Mouse (Mus musculus) left cerebral cortex, adult 2 months (tissue): ENCODE data around the gene Arpc4. TPM values are rescaled to one million over a fixed set of nuclear protein-coding genes. Genes with fewer than 3 reads are reported as not detected.

ENCODE experiments used
- DNase-seq, 2 experiments: peaks; one replicate each; pipeline ENCODE4 v3.0.0; 2021 to 2022; ENCODE audit warnings: low spot score in 2 of 2, mixed read lengths in 1 of 2; ENCODE audit errors: extremely low spot score in 1 of 2
- H3K27ac ChIP-seq: fragments of 200-600 bp; 2 replicates; pipeline ENCODE4 v1.8.1; 2022
- H3K4me3 ChIP-seq: fragments of 200-600 bp; 2 replicates; pipeline ENCODE4 v1.8.1; 2022
- CTCF ChIP-seq: fragments of 200-600 bp; IDR thresholded peaks from 2 replicates; pipeline ENCODE4 v1.8.1; 2022; ENCODE audit warnings: antibody characterized with exemption, mild to moderate bottlenecking, moderate library complexity
- intact Hi-C: fragments of 180-260 bp; cut with DNase I; formaldehyde crosslinking; loops from one replicate; pipeline ENCODE4 v1.15.1; 2025
- total RNA-seq, 2 experiments: library from RNA; stranded (reverse); gene quantifications; 2 replicates each; pipeline ENCODE4 v1.2.3; 2021

Arpc4 gene
- total RNA-seq, 2 experiments from 2014 or later = 251 to 255 TPM

DNA sequence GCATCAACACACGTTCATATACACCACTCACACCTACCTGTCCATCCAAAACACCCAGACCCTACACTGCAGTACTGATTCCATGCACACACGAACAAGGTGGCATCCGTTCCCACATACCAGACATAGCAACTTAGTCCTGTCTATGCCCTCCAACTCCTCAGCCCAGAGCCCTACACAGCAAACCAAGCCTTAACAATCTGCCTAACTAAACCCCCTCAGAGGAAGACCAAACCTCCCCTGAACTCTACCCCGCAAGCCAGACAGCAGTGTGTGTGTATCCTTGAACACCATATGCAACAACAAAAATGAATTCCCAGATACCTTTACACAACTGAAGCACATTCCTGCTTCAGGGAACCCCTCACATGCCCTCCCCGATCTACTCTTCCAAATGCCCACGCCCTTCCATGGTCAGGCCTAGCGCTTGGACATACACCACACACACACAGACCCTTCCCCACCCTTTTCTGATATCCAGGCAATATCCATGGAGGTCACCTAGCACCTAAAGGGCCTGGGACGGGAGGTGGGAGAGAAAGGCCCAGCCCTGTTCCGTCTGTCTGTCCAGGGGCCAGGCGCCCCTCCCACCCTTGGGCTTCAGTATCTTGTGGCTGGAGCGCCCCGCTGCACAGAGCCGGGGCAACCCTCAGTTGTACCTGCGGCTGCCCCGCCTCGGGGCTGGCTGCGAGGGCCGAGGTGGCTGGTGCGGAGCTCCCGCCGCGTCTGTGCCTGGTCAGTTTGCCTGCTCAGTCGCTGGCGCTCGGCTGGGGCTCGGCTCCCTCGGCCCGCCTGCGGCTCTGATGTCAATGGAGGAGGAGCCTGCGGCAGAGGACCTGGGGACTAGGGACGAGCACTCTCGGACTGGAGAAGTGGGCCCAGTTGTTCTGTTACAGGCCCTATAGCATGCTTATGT lies 34.5 kb upstream of the Arpc4 start, which contains the start of gene Camk1:
TSS of gene Camk1 (minus strand) at position 808 of the 916 bp plus-strand sequence.
- DNase-seq = peak; percentile 77 to 79
- no peak for TF ChIP-seq CTCF
- intact Hi-C loops = loop anchor here (2.0 kb wide), 1 partner anchor 33 kb away; the partner anchor contains the start of gene Tada3
- H3K27ac ChIP-seq = peak within 1 kb of the TSS; percentile 96
- H3K4me3 ChIP-seq = peak within 1 kb of the TSS; percentile 87

DNA sequence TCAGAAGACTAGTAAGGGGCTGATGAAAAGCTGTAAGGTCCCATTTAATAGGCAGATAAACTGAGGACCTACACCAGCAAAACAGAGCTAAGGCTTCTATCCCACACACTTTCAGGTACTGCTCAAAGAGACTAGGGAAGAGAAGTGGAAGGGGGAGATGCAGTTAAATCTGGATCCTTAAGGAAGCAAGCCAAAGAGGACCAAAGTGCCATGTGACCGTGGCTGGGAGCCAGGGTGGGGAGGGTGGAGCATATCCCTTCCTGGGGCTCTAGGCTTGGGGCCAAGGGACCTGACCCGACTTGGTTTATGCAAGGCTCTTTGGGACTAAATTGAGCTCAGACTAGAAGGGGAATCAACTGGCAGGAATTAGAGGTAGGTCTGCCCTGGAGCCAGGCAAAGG lies 33.6 kb upstream of the Arpc4 start:
- intact Hi-C loops = loop anchor here (2.0 kb wide), 1 partner anchor 32 kb away; the partner anchor contains the start of gene Tada3
- Histone ChIP-seq H3K4me3 (peak overlapping the region; percentile 87), H3K27ac (peak overlapping the region; percentile 96)
- no peak for TF ChIP-seq CTCF
- DNase-seq = no peak

DNA sequence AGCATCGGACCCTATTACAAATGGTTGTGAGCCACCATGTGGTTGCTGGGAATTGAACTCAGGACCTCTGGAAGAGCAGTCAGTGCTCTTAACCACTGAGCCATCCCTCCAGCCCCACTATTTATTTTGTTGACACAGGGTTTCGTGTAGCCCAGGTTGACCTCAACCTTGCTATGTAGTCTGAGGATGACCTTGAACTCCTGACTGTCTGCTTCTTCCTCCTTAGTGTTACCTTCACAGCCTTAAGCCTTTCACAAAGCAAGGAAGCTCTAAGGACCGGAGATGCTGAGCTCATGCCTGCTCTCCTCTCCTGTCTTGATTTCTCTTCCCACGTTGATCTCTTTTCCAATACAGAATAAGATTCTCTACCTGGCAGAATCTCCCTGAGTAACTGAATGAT lies 31.0 kb upstream of the Arpc4 start:
- no peak overlapping the region for H3K4me3 ChIP-seq
- no peak overlapping the region for H3K27ac ChIP-seq
- intact Hi-C loops = no loop called here
- DNase-seq = no peak
- TF ChIP-seq CTCF = no peak

DNA sequence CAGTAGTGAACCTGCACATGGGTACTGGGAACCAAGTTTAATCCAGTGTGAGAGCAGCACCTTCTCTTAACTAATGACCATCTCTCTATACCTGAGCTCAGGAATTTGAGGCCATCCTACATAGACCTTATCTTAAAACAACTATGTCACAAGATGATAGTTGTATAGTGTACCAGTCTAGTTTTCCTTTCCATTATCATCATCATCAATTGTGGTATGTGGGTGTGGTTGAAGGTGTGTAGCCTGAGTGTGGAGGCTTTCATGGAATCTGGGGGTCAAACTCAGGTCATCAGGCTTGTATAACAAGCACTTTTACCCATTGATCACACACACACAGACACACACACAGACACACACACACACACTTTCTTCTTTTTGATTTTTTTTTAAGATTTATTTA lies 27.4 kb upstream of the Arpc4 start:
- intact Hi-C loops = no loop called here

DNA sequence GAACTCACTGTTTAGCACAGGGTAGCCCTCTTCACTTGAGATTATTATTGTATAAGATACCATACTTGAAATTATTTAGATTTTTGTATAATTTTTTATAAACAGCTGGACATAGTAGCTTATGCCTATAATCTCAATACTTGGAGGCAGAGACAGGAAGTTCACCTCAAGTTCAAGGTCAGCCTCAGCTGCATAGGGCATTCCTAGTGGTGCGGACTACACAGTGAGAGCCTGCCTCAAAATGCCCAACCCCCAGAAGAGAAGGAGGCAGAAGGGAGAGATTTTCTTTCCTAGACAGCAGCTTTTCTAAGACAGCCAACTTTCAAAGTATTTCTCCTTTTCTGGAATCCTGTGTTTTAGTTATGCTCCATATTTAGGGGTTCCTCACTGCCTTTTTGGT lies 26.8 kb upstream of the Arpc4 start:
- intact Hi-C loops = no loop called here
- Histone ChIP-seq H3K4me3 (no peak overlapping the region), H3K27ac (no peak overlapping the region)
- TF ChIP-seq CTCF = no peak
- DNase-seq = no peak

More for the DNA sequence above, 27.4 kb upstream of the Arpc4 start:
- H3K4me3 ChIP-seq = no peak overlapping the region
- H3K27ac ChIP-seq = no peak overlapping the region
- no peak for DNase-seq
- TF ChIP-seq CTCF = no peak

DNA sequence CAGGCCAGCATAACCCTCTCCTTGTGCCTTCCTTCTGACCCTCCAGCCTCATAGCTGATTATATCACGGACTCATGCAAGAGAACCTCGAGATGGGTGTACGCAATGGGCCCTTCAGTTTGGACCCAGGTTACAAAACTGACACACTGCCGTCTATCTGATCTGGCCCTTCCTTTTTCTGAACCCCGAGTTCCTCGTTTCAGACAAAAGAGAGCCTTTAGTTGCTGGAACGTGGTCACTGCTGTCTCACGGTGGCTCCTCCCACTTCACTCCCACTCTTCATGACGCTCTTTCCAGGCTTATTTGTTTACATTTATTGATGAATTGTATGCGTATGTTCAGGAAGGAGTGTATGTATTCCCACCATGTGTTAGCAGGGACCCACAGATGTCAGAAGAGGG lies 26.3 kb upstream of the Arpc4 start:
- TF ChIP-seq CTCF = no peak
- no peak overlapping the region for H3K4me3 ChIP-seq
- no peak overlapping the region for H3K27ac ChIP-seq
- intact Hi-C loops = no loop called here
- DNase-seq = no peak

DNA sequence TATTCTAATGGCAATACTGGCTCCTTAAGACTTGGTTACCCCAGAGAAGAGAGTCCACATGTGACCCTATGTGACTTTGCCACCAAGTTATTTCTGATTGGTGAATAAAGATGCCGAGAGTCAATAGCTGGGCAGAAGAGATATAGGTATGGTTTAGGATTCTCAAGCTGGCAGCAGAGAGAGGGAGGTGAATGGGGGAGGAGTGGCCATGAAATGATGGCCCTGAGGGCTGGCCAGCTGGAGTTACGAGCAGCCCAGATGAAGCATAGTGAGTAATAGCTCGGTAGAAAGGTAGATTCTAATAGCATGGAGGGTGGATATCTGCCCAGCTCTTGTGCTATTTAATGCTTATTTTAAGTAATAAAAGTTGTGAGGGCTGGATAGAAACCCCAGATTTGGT lies 25.1 kb upstream of the Arpc4 start:
- intact Hi-C loops = no loop called here
- no peak for TF ChIP-seq CTCF
- DNase-seq = no peak
- Histone ChIP-seq H3K27ac (no peak overlapping the region), H3K4me3 (no peak overlapping the region)

DNA sequence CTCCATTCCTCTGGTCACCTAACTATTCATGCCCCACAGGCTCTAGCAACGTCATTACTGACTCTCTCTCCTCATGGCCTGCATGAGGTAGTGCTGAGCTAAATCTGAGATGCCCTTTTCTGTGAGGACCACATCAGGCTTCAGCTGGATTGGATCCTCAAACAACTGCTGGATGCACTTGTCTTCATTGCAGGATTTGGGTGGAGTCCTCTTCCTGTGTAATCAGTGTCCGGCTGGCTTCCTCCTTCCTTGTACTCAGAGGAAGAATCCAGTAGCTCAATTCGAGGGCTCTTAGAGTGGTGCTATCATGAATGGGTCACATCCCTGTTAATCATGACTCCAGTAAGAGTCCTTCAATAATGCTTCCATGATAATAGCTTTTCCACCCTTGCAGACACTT lies 24.2 kb upstream of the Arpc4 start:
- Histone ChIP-seq H3K4me3 (no peak overlapping the region), H3K27ac (no peak overlapping the region)
- intact Hi-C loops = no loop called here
- DNase-seq = no peak
- no peak for TF ChIP-seq CTCF

DNA sequence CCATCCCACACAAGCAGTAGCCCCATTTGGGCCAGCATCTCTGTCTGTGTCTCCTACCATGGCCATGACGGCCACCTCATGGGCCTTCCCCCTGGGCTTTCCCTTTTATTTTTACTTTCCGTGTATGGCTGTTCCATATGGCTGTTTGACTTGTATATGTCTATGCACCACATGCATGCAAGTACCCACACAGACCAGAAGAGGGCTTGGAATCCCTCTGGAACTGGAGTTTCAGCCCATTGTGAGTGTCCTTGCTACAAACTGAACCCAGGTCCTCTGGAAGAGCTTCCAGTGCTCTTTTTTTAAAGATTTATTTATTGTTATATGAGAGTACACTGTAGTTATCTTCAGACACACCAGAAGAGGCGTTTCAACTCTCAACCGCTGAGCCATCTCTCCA lies 16.4 kb upstream of the Arpc4 start:
- Histone ChIP-seq H3K27ac (no peak overlapping the region), H3K4me3 (no peak overlapping the region)
- intact Hi-C loops = no loop called here
- DNase-seq = no peak
- no peak; the same call in 1 of the 2 replicates for TF ChIP-seq CTCF

DNA sequence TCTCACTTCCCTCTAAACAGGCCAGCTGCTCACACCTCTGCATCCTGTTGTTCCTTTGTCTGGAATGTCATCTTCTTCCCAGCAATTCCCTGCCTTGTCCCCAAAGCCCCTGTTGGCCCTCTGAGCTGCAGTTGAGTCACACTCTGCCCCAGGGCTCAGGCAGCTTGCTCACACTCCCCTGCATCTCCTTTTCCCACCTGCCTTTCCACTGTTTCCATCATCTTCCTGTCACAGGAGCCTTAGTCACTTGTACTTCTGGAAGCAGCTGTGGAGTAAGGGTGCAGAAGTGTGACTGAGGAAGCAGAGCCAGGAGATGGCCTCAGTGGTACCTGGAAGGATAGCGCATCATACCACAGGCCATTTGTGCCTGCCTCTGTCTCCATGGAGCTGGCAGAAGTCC lies 15.7 kb upstream of the Arpc4 start:
- no peak for TF ChIP-seq CTCF
- no peak overlapping the region for H3K27ac ChIP-seq
- H3K4me3 ChIP-seq = no peak overlapping the region
- intact Hi-C loops = no loop called here
- DNase-seq = no peak

DNA sequence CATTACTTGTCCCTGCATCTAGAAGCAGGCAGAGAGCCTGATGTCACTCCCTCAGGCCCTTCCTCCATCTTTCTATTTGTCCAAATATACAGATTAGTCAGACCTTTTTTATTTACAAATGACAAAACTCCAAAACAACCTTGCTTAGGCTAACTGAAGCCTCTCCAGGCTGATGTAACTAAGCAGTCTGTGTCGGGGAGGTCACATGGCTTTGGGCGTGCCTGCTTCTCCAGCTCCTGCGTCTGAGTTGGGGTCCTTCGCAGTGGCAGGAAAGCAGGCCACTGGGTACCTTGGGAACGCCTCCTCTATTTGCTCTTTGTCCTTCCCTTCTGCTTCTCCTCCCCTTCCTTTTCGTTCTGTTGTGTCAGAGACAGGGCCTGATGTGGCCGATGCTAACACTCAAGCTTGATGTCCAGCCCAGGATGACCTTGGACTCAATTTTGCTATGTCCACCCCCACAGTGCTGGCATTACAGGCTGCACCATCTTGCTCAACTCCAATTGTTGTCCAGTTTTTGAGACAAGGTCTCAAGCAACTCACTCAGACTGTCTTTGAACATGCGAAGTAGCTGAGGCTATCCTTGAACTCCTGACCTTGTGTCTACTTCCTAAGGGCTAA lies 13.3 kb upstream of the Arpc4 start:
- H3K4me3 ChIP-seq = no peak overlapping the region
- no peak for TF ChIP-seq CTCF
- no peak for DNase-seq
- intact Hi-C loops = no loop called here
- H3K27ac ChIP-seq = no peak overlapping the region

DNA sequence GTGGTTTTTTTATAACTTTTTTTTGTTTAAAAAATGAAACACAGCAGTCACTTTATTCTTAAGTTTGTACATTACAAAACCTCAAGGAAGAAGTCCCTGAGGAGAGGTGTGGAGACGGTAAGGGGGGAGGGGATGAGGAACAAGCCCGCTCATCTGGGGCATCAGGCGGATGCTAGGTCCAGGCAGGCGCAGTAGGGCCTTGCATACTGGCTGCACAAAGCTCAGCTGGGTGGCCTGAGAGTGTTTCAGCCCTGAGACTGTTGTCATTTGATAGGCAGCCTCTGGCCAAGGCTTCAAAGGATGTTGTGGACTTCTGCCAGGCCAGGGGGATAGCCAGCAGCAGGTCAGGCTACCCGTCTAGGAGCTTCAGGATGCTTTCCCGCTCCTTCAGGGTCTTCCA lies 11.3 kb upstream of the Arpc4 start:
- no peak overlapping the region for H3K27ac ChIP-seq
- no peak overlapping the region for H3K4me3 ChIP-seq
- no peak for TF ChIP-seq CTCF
- no peak for DNase-seq
- intact Hi-C loops = no loop called here

DNA sequence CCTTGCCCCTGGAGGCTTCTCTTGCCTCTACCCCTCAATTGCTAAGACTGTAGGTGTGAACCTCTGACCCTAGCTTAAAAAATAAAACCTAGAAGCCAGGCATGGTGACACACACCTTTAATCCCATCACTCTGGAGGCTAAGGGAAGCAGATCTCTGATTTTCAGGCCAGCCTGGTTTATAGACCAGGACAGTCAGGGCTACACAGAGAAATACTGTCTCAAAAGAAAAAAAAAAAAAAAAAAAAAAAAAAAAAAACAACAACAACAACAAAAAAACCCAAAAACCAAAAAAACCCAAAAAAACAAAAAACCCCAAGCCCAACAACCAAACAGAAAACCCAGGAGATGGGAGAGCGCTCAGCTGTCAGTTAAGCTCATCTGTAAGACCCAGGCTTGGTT lies 10.3 kb upstream of the Arpc4 start:
- Histone ChIP-seq H3K4me3 (no peak overlapping the region), H3K27ac (no peak overlapping the region)
- no peak for TF ChIP-seq CTCF
- intact Hi-C loops = no loop called here
- no peak for DNase-seq
